Mouse (Mus musculus) heart, postnatal 14 days (tissue): Measurements from ENCODE around the gene Ift46. TPM values are rescaled to one million over a fixed set of nuclear protein-coding genes. Genes with fewer than 3 reads are reported as not detected.

ENCODE experiments used
- DNase-seq, 2 experiments: peaks; one replicate each; pipeline ENCODE4 v3.0.0; 2021 to 2022
- intact Hi-C: fragments of 180-260 bp; cut with DNase I; formaldehyde crosslinking; loops from one replicate; pipeline ENCODE4 v1.15.1; 2025
- total RNA-seq, 2 experiments: library from RNA; stranded (reverse); gene quantifications; 2 replicates each; pipeline ENCODE4 v1.2.3; 2021

The Ift46 gene
- total RNA-seq, 2 experiments from 2014 or later = 32.7 to 41.8 TPM

GRCm38 (mm10) chr9:44802808-44803450 is 35.2 kb downstream of the Ift46 start, which contains the start of gene Ttc36:
TSS of gene Ttc36 (minus strand) at chr9:44803072.
- no peak for DNase-seq
- intact Hi-C loops = no loop called here

GRCm38 (mm10) chr9:44804678-44805077 is 37.0 kb downstream of the Ift46 start:
- intact Hi-C loops = no loop called here
- DNase-seq = no peak

GRCm38 (mm10) chr9:44805536-44805935 is 37.8 kb downstream of the Ift46 start:
- intact Hi-C loops = no loop called here
- DNase-seq = no peak

- DNase-seq = no peak
- intact Hi-C loops = no loop called here
Measured at GRCm38 (mm10) chr9:44807141-44807540, 39.4 kb downstream of the Ift46 start.

GRCm38 (mm10) chr9:44807778-44808177 is 40.1 kb downstream of the Ift46 start:
- no peak for DNase-seq
- intact Hi-C loops = no loop called here

- DNase-seq = no peak
- intact Hi-C loops = no loop called here
Measured at GRCm38 (mm10) chr9:44810316-44810715, 42.6 kb downstream of the Ift46 start.

GRCm38 (mm10) chr9:44814179-44814578 is 46.5 kb downstream of the Ift46 start:
- no peak for DNase-seq
- intact Hi-C loops = no loop called here

GRCm38 (mm10) chr9:44817522-44817921 is 49.8 kb downstream of the Ift46 start:
- no peak for DNase-seq
- intact Hi-C loops = no loop called here

GRCm38 (mm10) chr9:44819920-44820827 is 52.5 kb downstream of the Ift46 start:
- intact Hi-C loops = no loop called here
- peak; percentile 32 to 47 for DNase-seq

GRCm38 (mm10) chr9:44826660-44827059 is 59.0 kb downstream of the Ift46 start:
- DNase-seq = no peak
- intact Hi-C loops = no loop called here

GRCm38 (mm10) chr9:44828944-44829343 is 61.2 kb downstream of the Ift46 start:
- intact Hi-C loops = no loop called here
- DNase-seq = no peak

- intact Hi-C loops = no loop called here
- DNase-seq = no peak
Measured at GRCm38 (mm10) chr9:44830506-44830905, 62.8 kb downstream of the Ift46 start.

- peak; percentile 32 to 38 for DNase-seq
- intact Hi-C loops = no loop called here
Measured at GRCm38 (mm10) chr9:44832356-44832755, 64.6 kb downstream of the Ift46 start.

- intact Hi-C loops = loop anchor here (2.0 kb wide), 3 partner anchors 44 to 130 kb away; partner anchors contain the start of gene Kmt2a
- DNase-seq = peak; percentile 83 to 88
Measured at GRCm38 (mm10) chr9:44836439-44836838, 68.7 kb downstream of the Ift46 start.

- DNase-seq = peak in 1 of 2 experiments; percentile 24
- intact Hi-C loops = no loop called here
Measured at GRCm38 (mm10) chr9:44841241-44841640, 73.5 kb downstream of the Ift46 start.

Other genes starting within 250 kb of the Ift46 start
- under 1 TPM; 0.12 to 0.20 TPM for gene Cxcr5, start 206.0 kb upstream of the Ift46 start, total RNA-seq
- gene Ddx6, start 163.0 kb upstream of the Ift46 start, total RNA-seq = 10 to 100 TPM; 92.0 to 94.3 TPM
- not detected for gene Treh, start 94.7 kb upstream of the Ift46 start, total RNA-seq
- gene Phldb1, start 32.7 kb upstream of the Ift46 start, total RNA-seq = 100 to 1,000 TPM; 124 to 132 TPM
- gene Arcn1, start 63 bp upstream of the Ift46 start, total RNA-seq = 10 to 100 TPM; 80.1 to 88.6 TPM
- 10 to 100 TPM; 10.4 to 12.7 TPM for gene Tmem25, start 31.4 kb downstream of the Ift46 start, total RNA-seq
- 1 to 10 TPM in 1 of 2 experiments, under 1 TPM in 1; 0.85 to 1.6 TPM for gene Ttc36, start 35.2 kb downstream of the Ift46 start, total RNA-seq
- 10 to 100 TPM; 29.2 to 31.5 TPM for gene Kmt2a, start 113.4 kb downstream of the Ift46 start, total RNA-seq
- 1,000 to 10,000 TPM; 1,504 to 1,510 TPM for gene Atp5l, start 152.8 kb downstream of the Ift46 start, total RNA-seq
- 10 to 100 TPM; 38.4 to 45.4 TPM for gene Ube4a, start 197.7 kb downstream of the Ift46 start, total RNA-seq
- gene Cd3g, start 212.5 kb downstream of the Ift46 start, total RNA-seq = 10 to 100 TPM in 1 of 2 experiments, under 1 TPM in 1; 0.86 to 11.7 TPM
- gene Cd3d, start 213.9 kb downstream of the Ift46 start, total RNA-seq = 1 to 10 TPM; 4.5 to 9.4 TPM
- gene Cd3e, start 241.7 kb downstream of the Ift46 start, total RNA-seq = 10 to 100 TPM in 1 of 2 experiments, 1 to 10 TPM in 1; 1.7 to 14.9 TPM